Mouse (Mus musculus): Measurements from ENCODE around the gene Tnfrsf13b.
"Not testable (repeated sequence)": the region's sequence is repeated elsewhere in the genome, so short reads cannot be mapped to it uniquely, and the experiment has no call there.

The Tnfrsf13b gene

GRCm38 (mm10) chr11:61127421-61128055, 983 bp downstream of the Tnfrsf13b start:
- DNase-seq (ENCODE audit: low spot score), result no peak

GRCm38 (mm10) chr11:61129305-61129704, 2.8 kb downstream of the Tnfrsf13b start:
- DNase-seq (ENCODE audit: low spot score), result no peak

- not testable (repeated sequence) for DNase-seq (ENCODE audit: low spot score)
Observed at GRCm38 (mm10) chr11:61130646-61131045, 4.1 kb downstream of the Tnfrsf13b start.

- no peak for DNase-seq (ENCODE audit: low spot score)
Observed at GRCm38 (mm10) chr11:61132943-61133342, 6.4 kb downstream of the Tnfrsf13b start.

GRCm38 (mm10) chr11:61141693-61142092, 15.1 kb downstream of the Tnfrsf13b start:
- DNase-seq (ENCODE audit: low spot score), result no peak

DNA sequence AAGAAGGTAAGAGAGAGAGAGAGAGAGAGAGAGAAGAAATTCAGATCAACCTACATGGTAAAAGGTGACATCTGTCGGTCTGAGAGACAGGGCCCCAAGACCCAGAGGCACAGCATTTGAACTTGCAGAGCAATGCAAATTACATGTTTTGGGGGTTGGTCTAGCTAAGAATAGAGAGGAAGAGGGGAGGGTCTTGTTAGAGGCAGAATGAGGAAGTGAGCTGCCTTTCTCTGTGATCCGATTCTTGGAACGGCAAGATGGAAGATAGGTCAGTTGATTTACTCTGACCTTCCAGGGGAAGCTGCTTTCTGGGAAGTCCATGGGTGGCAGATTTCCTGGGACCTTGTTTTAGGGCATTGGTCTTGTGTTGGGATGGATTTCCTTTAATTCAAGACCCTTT, 15.7 kb downstream of the Tnfrsf13b start:
- DNase-seq (ENCODE audit: low spot score), result no peak

DNA sequence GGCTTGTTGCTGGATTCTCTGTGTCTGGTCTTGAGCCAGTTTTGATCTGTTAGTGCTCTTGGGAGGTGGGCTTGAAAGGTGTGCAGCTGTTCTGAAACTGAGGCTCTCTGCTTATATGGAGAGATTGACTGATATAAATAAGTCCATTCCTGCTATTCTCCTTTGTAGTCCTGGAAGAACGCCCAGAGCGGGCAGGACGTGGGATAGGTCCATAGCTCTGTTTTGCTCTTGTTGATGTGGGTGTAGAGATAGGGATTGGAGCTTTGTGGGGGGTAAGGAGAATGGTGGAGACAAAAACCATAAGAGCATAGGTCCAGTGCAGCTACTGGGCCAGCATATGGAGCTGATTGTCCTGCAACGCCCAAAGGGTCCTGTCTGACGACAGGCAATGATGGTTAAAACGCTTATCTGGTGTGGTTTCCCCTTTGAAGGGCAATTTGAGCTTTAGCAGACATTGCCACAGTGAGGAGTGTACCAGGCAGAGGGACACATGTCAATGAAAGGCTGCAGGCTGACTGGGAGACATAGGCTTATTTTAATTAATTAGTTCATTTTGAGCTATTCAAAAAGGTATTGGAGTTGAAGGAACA, 16.5 kb downstream of the Tnfrsf13b start:
- no peak for DNase-seq (ENCODE audit: low spot score)

DNA sequence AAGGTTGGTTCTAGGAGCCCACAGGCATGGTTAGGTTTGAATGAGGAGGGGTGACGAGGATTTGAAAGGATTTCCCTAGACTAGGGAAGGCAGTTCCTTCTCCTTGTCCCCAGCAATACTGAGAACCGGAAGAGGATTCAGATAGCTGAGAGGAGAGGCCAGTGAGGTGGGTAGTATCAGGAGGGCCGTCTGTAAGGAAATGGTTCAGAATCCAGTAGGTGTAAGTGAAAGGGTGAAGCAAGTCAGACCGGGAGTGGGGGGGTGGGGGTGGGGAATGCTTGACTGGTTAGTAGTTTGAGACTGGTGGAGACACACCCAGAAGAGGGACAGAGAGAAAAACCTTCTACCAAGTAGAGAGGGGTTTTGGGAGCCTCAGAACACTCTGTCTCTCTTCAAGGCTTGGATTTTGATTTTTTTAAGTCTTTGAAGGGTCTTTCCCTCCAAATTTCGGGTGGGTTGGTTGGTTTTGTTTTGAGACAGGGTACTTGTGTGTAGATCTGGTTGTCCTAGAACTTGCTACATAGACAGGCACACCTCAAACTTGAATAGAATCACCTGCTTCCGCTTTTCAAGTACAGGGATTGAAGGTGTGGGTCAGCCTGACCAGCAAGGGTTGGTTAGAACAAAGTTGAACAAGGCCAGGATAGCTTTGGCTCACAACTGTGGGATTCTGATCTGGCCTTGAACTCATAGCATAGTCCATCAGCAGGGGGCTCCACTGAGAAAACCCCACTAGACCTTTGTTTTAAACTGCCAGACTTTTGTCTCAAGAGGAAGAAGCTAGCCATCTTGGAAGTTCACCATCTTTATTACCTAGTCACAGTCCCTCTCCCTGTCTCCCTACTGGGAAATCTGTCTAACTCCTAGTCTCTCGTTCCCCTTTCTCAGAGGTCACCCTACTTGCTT, 17.3 kb downstream of the Tnfrsf13b start:
- no peak for DNase-seq (ENCODE audit: low spot score)

GRCm38 (mm10) chr11:61145551-61145950, 19.0 kb downstream of the Tnfrsf13b start:
- no peak for DNase-seq (ENCODE audit: low spot score)

DNA sequence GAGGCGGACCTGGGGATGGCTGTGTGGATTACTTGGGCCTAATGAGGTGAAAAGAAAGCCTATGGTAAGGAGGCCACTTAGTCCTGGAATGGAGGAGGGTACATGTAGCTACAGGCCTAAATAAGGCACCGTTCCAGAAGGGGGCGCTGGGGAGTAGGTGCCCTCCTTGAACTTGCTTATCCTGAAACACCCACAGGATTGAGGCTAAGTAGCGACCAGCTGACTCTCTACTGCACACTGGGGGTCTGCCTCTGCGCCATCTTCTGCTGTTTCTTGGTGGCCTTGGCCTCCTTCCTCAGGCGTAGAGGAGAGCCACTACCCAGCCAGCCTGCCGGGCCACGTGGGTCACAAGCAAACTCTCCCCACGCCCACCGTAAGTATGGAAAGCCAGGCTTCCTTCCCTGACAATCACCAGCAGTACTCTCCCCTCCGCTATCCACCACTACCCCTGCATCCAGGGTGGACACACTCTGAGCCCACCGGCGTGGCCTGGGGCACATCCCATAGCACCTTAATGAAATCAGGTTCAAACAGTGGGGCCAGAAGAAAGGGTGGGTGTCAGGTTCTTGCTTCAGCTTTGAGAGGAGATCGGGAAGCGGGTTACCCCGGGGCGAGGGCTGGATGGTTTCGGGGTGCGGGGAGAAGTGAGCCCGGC, 20.2 kb downstream of the Tnfrsf13b start:
- DNase-seq (ENCODE audit: low spot score), result no peak

DNA sequence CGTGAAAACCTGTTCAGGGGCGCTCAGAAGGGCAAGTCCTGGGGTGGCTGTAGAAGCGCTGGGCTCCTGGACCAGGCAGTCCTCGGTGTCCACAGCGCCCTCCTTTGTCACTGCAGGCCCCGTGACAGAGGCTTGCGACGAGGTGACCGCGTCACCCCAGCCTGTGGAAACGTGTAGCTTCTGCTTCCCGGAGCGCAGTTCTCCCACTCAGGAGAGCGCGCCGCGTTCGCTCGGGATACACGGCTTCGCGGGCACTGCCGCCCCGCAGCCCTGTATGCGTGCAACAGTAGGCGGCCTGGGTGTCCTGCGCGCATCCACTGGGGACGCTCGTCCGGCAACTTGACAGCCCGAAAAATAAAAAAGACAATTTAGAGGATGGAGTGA, 20.7 kb downstream of the Tnfrsf13b start:
- no peak for DNase-seq (ENCODE audit: low spot score)

DNA sequence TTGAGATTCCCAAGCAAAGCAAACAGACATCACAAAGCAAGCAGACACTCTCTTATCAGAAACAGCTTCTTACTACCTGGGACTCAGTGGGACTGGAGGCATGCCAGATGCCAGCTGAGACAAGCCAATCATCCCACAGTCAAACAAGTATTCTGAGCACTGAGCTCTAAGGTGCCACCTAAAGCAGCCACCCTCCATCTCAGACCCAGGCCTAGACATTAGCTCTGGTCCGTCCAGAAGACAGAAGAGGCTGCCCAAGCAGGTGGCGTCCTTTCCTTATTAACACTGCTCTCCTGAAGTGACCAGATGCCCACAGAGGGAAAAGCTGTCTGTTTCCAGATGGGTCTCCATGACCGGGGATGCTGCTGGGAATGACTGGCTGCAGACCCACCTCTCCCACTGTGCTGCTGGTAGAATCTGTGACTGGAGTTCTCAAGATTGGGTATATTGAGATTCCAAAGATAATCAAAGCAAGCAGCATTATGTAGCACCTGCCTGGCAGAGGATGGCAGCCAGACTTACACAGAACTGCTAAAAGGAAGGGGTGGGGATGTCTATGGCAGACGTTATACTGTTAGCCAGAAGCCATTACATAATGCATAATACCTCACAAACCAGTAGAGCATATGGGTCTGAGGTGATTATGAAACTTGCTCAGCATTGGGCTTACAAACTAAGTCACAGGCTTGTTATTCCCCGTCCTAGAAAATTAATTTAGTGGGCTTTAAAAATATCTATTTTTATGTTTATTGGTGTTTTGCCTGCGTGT, 23.9 kb downstream of the Tnfrsf13b start:
- DNase-seq (ENCODE audit: low spot score), result no peak

DNA sequence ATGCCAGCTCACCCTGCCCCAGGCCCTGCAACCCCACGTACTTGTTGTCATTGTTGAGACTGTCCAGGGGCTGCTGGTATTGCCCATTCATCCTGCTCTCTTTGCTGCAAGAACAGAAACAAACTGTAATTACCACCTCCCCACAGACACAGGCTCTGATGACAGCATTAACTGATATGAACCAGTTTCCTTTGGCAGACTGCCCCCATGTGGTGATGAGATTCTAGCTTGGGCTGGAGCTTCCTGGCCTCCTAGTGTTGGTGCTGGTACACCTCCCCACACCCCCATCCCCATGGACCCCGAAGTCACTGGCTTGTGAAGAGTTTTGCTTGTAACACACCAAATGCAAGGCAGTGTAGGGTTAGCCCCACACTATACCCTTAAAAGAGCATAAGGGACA, 29.2 kb downstream of the Tnfrsf13b start:
- no peak for DNase-seq (ENCODE audit: low spot score)

GRCm38 (mm10) chr11:61158141-61158540, 31.6 kb downstream of the Tnfrsf13b start:
- no peak for DNase-seq (ENCODE audit: low spot score)

- DNase-seq (ENCODE audit: low spot score), result no peak
Observed at GRCm38 (mm10) chr11:61159796-61160732, 33.5 kb downstream of the Tnfrsf13b start.

DNA sequence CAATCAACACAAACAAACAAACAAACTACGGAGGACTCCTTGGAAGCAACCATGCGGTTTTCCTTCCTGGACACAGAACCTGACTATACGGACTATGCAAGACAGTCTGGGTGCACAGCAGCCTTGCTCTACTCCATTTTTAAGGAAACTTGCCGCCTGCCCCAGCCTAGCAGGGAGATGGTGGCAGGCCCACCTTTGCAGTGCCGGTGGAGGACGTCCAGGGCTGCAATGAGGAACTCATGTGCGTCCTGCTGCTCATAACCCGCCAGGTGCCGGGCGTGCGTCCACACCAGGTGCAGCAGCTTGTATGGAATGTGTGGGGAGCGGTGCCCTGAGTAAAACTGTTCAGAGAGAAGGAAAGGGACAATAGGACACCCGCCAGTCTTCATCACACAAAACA, 34.6 kb downstream of the Tnfrsf13b start:
- no peak for DNase-seq (ENCODE audit: low spot score)

GRCm38 (mm10) chr11:61162776-61163175, 36.2 kb downstream of the Tnfrsf13b start:
- DNase-seq (ENCODE audit: low spot score), result no peak

DNA sequence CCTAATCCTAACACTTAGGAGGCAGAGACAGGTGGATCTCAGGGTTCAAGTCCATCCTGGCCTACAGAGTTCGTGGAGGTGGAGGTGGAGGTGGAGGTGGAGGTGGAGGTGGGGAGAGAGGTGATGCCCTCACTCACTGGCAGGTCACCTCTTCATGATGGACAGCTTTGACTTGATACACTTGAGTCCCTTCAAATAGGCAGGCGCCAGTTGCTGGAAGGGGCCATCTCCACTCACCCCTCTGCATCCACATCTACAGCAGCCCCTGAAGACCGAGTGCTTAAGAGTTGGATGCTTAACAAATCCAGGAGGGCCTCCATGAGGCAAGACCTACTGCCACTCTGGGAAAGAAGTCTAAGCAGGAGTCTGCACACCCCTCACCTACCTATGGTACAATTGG, 36.8 kb downstream of the Tnfrsf13b start:
- no peak for DNase-seq (ENCODE audit: low spot score)

DNA sequence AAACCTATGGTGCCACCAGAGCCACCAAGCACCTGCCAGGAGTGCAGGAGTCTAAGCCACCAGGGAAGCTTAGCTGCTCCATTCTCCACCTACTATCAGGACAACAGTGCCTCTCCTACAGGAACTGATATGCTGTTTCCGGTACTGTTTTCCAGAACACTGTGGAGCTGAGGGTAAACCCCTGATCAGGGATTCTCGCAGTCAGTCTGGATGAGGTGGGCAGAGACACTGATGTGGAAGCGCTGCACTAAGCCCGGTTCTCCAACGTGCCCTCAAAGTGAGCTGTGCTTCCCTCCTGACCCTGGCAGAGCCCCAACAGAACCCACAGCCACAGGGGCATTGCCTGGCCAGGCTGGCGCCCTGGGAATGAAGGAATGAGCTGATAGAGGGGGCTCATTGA, 37.8 kb downstream of the Tnfrsf13b start:
- no peak for DNase-seq (ENCODE audit: low spot score)

GRCm38 (mm10) chr11:61164881-61165280, 38.3 kb downstream of the Tnfrsf13b start:
- DNase-seq (ENCODE audit: low spot score), result no peak

DNA sequence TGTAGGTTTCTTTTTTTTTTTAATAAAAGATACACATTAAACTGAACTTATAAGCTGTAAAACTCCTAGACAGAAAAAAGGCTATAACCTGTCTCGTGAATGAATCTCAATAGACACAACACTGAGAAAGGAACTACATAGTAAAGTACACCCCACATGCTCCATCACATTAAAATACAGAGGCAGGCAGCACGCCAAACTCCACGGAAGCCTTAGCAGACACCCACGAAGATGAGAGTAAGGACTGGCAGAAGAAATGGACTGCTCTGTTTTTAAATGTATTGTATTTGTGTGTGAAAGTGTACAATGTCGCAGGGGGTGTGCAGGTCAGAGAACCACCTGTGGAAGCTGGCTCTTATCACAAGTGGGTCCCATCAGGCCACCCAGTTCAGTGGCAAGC, 43.6 kb downstream of the Tnfrsf13b start:
- DNase-seq (ENCODE audit: low spot score), result no peak
